Mouse (Mus musculus): ENCODE results near the gene Itprip. TPM values are rescaled to one million over a fixed set of nuclear protein-coding genes. Genes with fewer than 3 reads are reported as not detected.

The Itprip gene
- polyA plus RNA-seq, 1 experiment: 1.6 TPM

- H3K27ac ChIP-seq (replicated peaks; ENCODE audit: low read depth, low read length): no peak overlapping the region
- no peak overlapping the region for H3K4me3 ChIP-seq (ENCODE audit: insufficient read depth, low read depth, low read length)
Observed at GRCm38 (mm10) chr19:47884296-47885085, 34.6 kb downstream of the Itprip start.

DNA sequence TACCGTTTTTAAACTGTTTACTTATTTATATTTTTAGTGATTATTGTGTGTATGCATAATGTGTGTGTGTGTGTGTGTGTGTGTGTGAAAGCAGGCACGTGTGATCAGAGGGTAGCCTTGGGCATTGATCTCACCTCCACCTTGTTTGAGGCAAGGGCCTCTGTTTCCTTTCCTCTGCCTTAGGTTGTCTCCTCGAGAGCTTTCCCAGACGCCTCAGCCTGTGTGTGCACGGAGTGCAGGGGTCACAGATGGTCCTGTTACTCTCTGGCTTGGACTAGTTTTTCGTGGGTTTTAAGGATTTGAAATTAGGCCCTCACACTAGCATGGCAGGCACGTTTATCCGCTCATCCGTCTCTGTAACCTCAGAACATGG, 36.2 kb downstream of the Itprip start:
- Histone ChIP-seq H3K27ac (replicated peaks; ENCODE audit: low read depth, low read length) (no peak overlapping the region), H3K4me1 (ENCODE audit: control insufficient read depth, insufficient read depth, insufficient read length, low read length) (no peaks in the 10 kb centered on the region), H3K4me3 (ENCODE audit: insufficient read depth, low read depth, low read length) (no peak overlapping the region)

More at GRCm38 (mm10) chr19:47884296-47885085, 34.6 kb downstream of the Itprip start:
- H3K4me1 ChIP-seq (ENCODE audit: control insufficient read depth, insufficient read depth, insufficient read length, low read length): no peaks in the 10 kb centered on the region

DNA sequence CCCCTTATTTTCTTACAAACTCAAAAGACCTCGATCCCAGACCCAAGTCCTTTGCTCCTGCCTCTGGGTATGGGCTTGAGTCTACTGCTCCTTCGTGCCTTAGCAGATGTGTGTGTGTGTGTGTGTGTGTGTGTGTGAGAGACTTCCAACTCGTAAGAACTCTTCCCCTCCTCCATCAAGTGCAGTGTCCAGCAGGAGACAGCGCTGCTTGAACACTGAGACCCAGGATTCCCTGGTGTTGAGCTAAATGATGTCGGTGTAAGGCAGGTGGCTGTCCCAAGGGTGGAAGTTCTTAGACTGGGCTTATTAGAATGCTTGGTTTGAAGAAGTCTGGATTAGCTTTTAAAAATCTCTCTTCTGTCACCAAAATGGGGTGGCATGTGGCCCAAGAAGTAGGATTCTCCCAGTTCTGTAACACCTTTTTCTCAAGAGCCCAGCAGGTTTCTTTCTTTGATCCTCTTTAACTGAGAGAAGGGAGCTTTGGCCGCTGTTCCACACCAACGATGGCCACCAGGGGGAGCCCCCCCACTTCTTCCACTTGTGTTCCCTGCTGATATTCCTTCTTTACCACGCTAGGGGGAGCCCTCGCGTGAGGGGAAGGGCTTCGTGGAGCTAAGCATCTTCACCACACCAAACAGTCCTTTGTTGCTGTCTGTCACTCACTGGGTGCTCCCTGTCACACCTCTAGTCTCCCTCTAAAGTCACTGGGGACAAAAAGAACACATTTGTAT, 36.8 kb downstream of the Itprip start:
- H3K27ac ChIP-seq (replicated peaks; ENCODE audit: low read depth, low read length): no peak overlapping the region
- H3K4me1 ChIP-seq (ENCODE audit: control insufficient read depth, insufficient read depth, insufficient read length, low read length): no peaks in the 10 kb centered on the region
- no peak overlapping the region for H3K4me3 ChIP-seq (ENCODE audit: insufficient read depth, low read depth, low read length)

GRCm38 (mm10) chr19:47881538-47881937, 37.6 kb downstream of the Itprip start:
- Histone ChIP-seq H3K4me1 (ENCODE audit: control insufficient read depth, insufficient read depth, insufficient read length, low read length) (no peaks in the 10 kb centered on the region), H3K27ac (replicated peaks; ENCODE audit: low read depth, low read length) (no peak overlapping the region), H3K4me3 (ENCODE audit: insufficient read depth, low read depth, low read length) (no peak overlapping the region)

- H3K27ac ChIP-seq (replicated peaks; ENCODE audit: low read depth, low read length): no peak overlapping the region
- no peak overlapping the region for H3K4me3 ChIP-seq (ENCODE audit: insufficient read depth, low read depth, low read length)
- no peaks in the 10 kb centered on the region for H3K4me1 ChIP-seq (ENCODE audit: control insufficient read depth, insufficient read depth, insufficient read length, low read length)
Observed at GRCm38 (mm10) chr19:47876252-47876651, 42.8 kb downstream of the Itprip start.

DNA sequence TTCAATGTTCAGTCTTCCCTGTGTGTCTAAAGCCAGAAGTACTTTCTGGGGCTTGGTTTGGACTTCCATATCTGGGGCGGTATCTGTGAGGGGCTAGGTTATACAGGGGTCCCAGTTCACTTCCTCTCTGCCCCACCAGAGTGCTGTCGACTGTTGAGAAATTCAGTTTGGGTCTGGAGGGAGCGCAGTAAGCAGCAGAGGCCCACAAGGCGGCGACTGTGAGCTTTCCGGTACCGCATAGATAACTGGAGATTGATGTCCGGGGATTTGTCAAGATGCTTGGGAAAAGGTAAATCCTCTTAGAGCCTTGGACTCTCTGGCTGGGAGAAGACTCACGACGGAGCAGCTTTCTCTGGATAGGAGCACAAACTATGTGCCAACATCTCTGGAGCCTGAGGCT, 47.6 kb downstream of the Itprip start:
- Histone ChIP-seq H3K4me3 (ENCODE audit: insufficient read depth, low read depth, low read length) (no peak overlapping the region), H3K4me1 (ENCODE audit: control insufficient read depth, insufficient read depth, insufficient read length, low read length) (no peaks in the 10 kb centered on the region), H3K27ac (replicated peaks; ENCODE audit: low read depth, low read length) (no peak overlapping the region)

GRCm38 (mm10) chr19:47870102-47870666, 48.9 kb downstream of the Itprip start:
- no peaks in the 10 kb centered on the region for H3K4me1 ChIP-seq (ENCODE audit: control insufficient read depth, insufficient read depth, insufficient read length, low read length)
- H3K4me3 ChIP-seq (ENCODE audit: insufficient read depth, low read depth, low read length): no peak overlapping the region
- no peak overlapping the region for H3K27ac ChIP-seq (replicated peaks; ENCODE audit: low read depth, low read length)

- no peaks in the 10 kb centered on the region for H3K4me1 ChIP-seq (ENCODE audit: control insufficient read depth, insufficient read depth, insufficient read length, low read length)
- no peak overlapping the region for H3K4me3 ChIP-seq (ENCODE audit: insufficient read depth, low read depth, low read length)
- H3K27ac ChIP-seq (replicated peaks; ENCODE audit: low read depth, low read length): no peak overlapping the region
Observed at GRCm38 (mm10) chr19:47869516-47869915, 49.6 kb downstream of the Itprip start.

DNA sequence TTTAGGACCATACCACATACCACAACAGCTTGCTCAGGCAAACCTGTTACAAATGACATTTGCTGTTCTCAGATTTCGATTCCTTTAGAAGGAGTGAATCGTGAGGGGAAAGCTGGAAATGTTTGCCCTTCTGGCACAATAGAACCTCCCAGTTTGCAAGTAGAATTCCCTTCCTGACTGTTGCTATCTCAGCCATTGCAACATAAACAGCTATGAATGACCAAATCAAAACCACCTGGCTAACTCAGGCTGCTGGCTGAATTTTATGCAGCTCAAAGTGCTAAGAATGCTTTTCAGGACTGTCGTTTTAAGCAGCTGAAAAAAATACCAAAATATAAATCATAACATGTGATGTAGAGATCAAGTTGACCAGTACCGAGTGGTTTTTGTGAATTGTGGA, 50.1 kb downstream of the Itprip start:
- Histone ChIP-seq H3K4me3 (ENCODE audit: insufficient read depth, low read depth, low read length) (no peak overlapping the region), H3K27ac (replicated peaks; ENCODE audit: low read depth, low read length) (no peak overlapping the region), H3K4me1 (ENCODE audit: control insufficient read depth, insufficient read depth, insufficient read length, low read length) (no peaks in the 10 kb centered on the region)

GRCm38 (mm10) chr19:47867628-47868175, 51.4 kb downstream of the Itprip start:
- H3K27ac ChIP-seq (replicated peaks; ENCODE audit: low read depth, low read length): no peak overlapping the region

DNA sequence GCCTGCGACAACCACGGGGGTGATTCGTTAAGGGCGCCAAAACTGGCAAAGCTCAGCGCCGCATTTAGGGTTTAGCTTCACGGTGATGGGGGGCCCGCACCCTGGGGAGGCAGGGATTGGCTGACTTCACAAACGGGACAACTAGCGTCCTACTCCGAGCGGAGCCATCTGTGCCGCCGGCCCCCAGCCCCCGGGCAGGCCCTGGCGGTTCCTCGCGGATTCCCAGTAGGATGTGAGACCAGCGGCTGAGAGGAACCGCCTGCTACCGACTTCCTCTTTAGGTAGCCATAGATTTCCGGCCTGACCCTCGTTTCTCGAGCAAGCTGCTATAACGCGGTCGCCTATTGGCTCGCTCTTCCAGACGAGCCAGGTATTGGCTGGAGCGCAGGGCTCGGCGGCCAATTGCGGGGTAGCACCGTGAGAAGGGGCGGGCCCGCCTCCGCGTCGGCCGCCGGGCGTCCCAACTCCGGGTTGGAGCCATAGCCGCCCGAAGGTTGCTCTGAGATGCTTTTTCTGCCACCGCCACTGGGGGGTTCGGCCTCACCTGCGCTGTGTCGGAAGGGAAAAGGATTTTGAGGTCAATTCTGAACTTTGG, 53.6 kb downstream of the Itprip start, which contains the start of gene Gsto2:
Gsto2 (plus strand) TSS at position 182 of the 595 bp plus-strand sequence.
- no peaks in the 10 kb centered on the region for H3K4me1 ChIP-seq (ENCODE audit: control insufficient read depth, insufficient read depth, insufficient read length, low read length)
- H3K4me3 ChIP-seq (ENCODE audit: insufficient read depth, low read depth, low read length): peak within 1 kb of the TSS; percentile 87
- peak within 1 kb of the TSS; percentile 61 for H3K27ac ChIP-seq (replicated peaks; ENCODE audit: low read depth, low read length)

More at GRCm38 (mm10) chr19:47867628-47868175, 51.4 kb downstream of the Itprip start:
- Histone ChIP-seq H3K4me1 (ENCODE audit: control insufficient read depth, insufficient read depth, insufficient read length, low read length) (no peaks in the 10 kb centered on the region), H3K4me3 (ENCODE audit: insufficient read depth, low read depth, low read length) (no peak overlapping the region)

DNA sequence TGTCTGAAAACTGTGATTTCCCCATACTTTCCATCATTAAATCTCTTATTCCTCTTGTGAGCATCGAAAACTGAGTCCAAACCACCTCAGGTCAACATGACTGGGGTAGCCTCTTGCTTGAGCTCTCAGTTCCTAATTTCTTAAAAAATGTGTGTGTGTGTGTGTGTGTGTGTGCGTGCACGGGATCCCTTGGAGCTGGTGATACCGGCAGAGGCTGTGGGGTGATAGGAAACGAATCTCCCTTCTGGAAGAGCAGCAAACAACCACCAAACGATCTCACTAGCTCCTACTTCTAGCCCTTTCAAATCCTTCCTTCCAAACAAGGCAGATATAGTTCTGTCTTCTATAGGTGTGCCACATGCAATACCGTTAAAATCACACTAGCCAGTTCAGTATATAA, 54.4 kb downstream of the Itprip start:
- Histone ChIP-seq H3K4me1 (ENCODE audit: control insufficient read depth, insufficient read depth, insufficient read length, low read length) (no peaks in the 10 kb centered on the region), H3K4me3 (ENCODE audit: insufficient read depth, low read depth, low read length) (no peak overlapping the region), H3K27ac (replicated peaks; ENCODE audit: low read depth, low read length) (no peak overlapping the region)

DNA sequence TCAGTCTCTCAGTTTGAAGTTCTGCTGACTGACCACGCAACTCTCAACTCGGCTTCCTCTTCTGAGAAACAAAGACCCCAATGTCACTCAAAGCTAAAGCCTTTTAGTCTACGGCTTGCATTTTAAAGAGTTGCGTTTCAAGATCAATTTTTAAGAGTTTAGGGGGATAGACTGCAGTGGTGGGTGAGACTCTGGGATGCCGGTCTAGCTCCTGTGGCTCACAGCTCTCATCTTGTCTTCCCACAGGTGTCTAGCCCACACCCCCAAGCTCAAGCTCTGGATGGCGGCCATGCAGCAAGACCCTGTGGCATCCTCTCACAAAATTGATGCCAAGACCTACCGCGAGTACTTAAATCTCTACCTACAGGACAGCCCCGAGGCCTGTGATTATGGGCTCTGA, 55.0 kb downstream of the Itprip start:
- Histone ChIP-seq H3K27ac (replicated peaks; ENCODE audit: low read depth, low read length) (no peak overlapping the region), H3K4me3 (ENCODE audit: insufficient read depth, low read depth, low read length) (no peak overlapping the region), H3K4me1 (ENCODE audit: control insufficient read depth, insufficient read depth, insufficient read length, low read length) (no peaks in the 10 kb centered on the region)

- Histone ChIP-seq H3K4me1 (ENCODE audit: control insufficient read depth, insufficient read depth, insufficient read length, low read length) (no peaks in the 10 kb centered on the region), H3K4me3 (ENCODE audit: insufficient read depth, low read depth, low read length) (no peak overlapping the region), H3K27ac (replicated peaks; ENCODE audit: low read depth, low read length) (no peak overlapping the region)
Observed at GRCm38 (mm10) chr19:47862581-47862980, 56.5 kb downstream of the Itprip start.

GRCm38 (mm10) chr19:47859180-47859579, 59.9 kb downstream of the Itprip start:
- Histone ChIP-seq H3K27ac (replicated peaks; ENCODE audit: low read depth, low read length) (no peak overlapping the region), H3K4me1 (ENCODE audit: control insufficient read depth, insufficient read depth, insufficient read length, low read length) (no peaks in the 10 kb centered on the region), H3K4me3 (ENCODE audit: insufficient read depth, low read depth, low read length) (no peak overlapping the region)

All from brown adipose tissue, adult 24 weeks (tissue).